Mouse (Mus musculus): ENCODE measurements at regions not wholly inside any gene's neighbourhood (a gene's known extent, or its start where the extent isn't known, plus 50 kb on each side); places are given as distances from the start of the nearest gene placed in this dataset.

DNA sequence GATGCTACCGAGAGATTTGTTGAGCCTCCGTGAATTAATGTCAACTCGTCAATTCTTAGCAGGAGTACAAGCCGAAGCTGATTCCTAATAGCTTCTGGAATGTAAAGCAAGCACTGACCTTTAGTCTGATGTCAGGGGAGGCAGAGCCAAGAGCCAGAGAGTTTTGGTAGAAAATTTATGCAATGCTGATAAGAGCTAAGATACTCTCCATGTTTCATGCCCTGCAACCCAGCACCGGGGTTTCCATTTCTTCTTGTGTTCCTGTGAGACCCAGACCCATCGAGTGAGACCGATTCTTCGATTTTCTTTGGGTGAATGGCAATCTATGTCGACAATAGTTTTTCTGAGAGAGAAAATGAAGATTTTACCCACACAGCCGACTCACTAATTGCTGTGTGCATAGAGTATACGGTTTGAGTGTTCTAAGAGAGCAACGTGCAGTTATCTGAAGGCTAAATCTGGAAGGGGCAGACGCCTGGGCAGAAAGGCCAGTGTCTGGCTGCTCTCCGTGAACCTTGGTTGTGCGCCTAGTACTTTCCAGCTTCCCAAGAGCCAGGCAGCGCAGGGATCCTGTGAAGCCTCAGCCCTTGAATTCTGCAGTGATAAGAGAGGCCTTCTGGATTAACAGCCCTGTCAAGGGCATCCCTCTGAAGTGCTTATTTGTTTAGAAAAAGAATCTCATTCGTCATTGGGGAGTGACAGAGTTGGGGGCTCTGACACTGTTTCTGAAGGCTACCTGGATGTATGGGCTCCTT is 296.1 kb upstream of the Fam241a start:
- no peak for TF ChIP-seq CTCF (IDR thresholded peaks at IDR 0.05; ENCODE audit: low read depth, low read length)
- no peak for TF ChIP-seq POLR2A (IDR thresholded peaks at IDR 0.05; ENCODE audit: borderline replicate concordance, low read depth, low read length)
